Mouse (Mus musculus) forelimb bud, embryonic 11.5 days (tissue): ENCODE data around the gene Fam53b.
A peak's percentile ranks its signal among the peaks of the same experiment; 100 is the strongest.

ENCODE experiments used
- DNase-seq: peaks from one replicate; pipeline ENCODE4 v3.0.0-alpha.2; 2012; ENCODE audit warnings: low read depth, low spot score

The Fam53b gene

GRCm38 (mm10) chr7:132766235-132766871, 47.3 kb downstream of the Fam53b start:
- DNase-seq, result no peak

- no peak for DNase-seq
Measured at GRCm38 (mm10) chr7:132765629-132766186, 48.0 kb downstream of the Fam53b start.

- DNase-seq, result no peak
Measured at GRCm38 (mm10) chr7:132764896-132765491, 48.7 kb downstream of the Fam53b start.

GRCm38 (mm10) chr7:132764314-132764713, 49.4 kb downstream of the Fam53b start:
- DNase-seq, result no peak

GRCm38 (mm10) chr7:132763911-132764310, 49.8 kb downstream of the Fam53b start:
- DNase-seq, result no peak

GRCm38 (mm10) chr7:132763351-132763750, 50.3 kb downstream of the Fam53b start:
- no peak for DNase-seq

GRCm38 (mm10) chr7:132761409-132761808, 52.3 kb downstream of the Fam53b start:
- DNase-seq, result no peak

- no peak for DNase-seq
Measured at GRCm38 (mm10) chr7:132760589-132761180, 53.0 kb downstream of the Fam53b start.

- DNase-seq, result no peak
Measured at GRCm38 (mm10) chr7:132759926-132760325, 53.8 kb downstream of the Fam53b start.

- no peak for DNase-seq
Measured at GRCm38 (mm10) chr7:132759405-132759891, 54.2 kb downstream of the Fam53b start.

GRCm38 (mm10) chr7:132758875-132759274, 54.8 kb downstream of the Fam53b start:
- DNase-seq, result no peak

- DNase-seq, result no peak
Measured at GRCm38 (mm10) chr7:132756325-132756724, 57.4 kb downstream of the Fam53b start.

GRCm38 (mm10) chr7:132754389-132754750, 59.3 kb downstream of the Fam53b start:
- DNase-seq, result no peak

GRCm38 (mm10) chr7:132753518-132754388, 59.9 kb downstream of the Fam53b start:
- peak; percentile 58 for DNase-seq

GRCm38 (mm10) chr7:132751716-132752115, 62.0 kb downstream of the Fam53b start:
- DNase-seq, result no peak

- no peak for DNase-seq
Measured at GRCm38 (mm10) chr7:132749504-132749903, 64.2 kb downstream of the Fam53b start.

- no peak for DNase-seq
Measured at GRCm38 (mm10) chr7:132748076-132748769, 65.5 kb downstream of the Fam53b start.

GRCm38 (mm10) chr7:132747096-132747495, 66.6 kb downstream of the Fam53b start:
- DNase-seq, result no peak

GRCm38 (mm10) chr7:132742912-132743311, 70.8 kb downstream of the Fam53b start:
- DNase-seq, result no peak

GRCm38 (mm10) chr7:132739829-132740228, 73.9 kb downstream of the Fam53b start:
- no peak for DNase-seq

GRCm38 (mm10) chr7:132738844-132739243, 74.8 kb downstream of the Fam53b start:
- DNase-seq, result no peak
